Mouse (Mus musculus) kidney, postnatal 36 days (tissue): Measurements from ENCODE around the gene Ccdc157.
A peak's percentile ranks its signal among the peaks of the same experiment; 100 is the strongest.
"Not testable (repeated sequence)": the region's sequence is repeated elsewhere in the genome, so short reads cannot be mapped to it uniquely, and the experiment has no call there.

Source experiments
- DNase-seq, 2 experiments: peaks; one replicate each; pipeline ENCODE4 v3.0.0; 2021 to 2022; ENCODE audit warnings: mixed read lengths in 2 of 2

Ccdc157 gene

DNA sequence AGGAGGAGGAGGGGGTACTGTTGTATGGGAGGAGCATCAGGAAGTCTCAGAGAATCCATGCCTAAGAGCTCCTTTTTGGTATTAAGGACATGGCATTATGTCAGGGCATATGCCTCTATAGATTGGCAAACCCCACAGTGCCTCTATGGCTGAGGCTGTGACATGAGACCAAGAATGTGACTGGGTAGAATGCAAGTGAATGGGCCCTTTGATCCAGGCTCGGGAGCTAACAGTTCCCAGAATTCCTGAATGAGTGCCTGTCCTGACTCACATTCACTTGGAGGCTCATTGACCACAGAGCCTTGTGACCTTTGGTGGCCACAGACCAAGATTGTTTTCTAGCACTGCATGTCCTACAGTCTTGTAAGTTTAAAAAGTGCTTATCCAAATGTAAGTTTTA is 22.0 kb upstream of the Ccdc157 start:
- peak in 1 of 2 experiments; percentile 42 for DNase-seq

DNA sequence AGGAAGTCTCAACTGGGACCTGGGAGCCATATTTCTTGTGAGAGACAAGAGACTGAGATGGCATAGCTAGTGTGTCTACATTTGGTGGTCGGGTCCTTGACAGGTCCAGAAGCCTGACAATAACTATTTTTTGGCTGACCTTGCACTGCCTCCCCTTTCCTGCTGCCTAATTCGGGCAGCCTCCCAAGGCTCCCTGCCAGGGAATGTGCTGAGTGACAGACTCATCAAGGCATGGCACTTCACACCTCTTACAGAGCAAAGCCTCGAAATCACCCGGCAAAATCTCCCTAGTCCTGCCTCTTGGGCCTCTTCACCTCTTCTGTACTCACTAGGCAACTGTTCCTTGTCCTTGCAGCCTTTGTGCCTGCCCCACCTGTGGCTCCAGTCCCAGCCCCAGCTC is 17.6 kb upstream of the Ccdc157 start:
- DNase-seq = peak in 1 of 2 experiments; percentile 43

DNA sequence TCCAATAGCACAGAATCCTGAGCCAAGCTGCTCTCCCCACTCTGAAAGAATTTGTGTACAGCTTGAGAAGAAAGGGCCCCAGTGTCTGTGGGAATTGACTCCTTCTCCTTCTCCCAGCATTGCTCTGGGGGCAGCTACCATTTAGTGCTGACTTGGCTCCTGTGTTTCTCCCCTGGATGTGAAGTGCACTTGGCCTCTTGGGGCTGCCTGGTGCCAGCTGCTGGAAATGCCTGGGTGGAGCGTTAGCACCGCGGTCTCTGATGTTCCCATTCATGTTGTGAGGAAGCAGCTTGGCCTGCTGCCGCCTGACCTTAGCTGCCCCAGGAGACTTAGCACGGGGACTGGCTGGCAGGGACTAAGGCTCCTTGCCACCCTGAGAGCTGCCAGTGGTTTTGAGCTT is 14.5 kb upstream of the Ccdc157 start:
- peak in 1 of 2 experiments; percentile 63 for DNase-seq

DNA sequence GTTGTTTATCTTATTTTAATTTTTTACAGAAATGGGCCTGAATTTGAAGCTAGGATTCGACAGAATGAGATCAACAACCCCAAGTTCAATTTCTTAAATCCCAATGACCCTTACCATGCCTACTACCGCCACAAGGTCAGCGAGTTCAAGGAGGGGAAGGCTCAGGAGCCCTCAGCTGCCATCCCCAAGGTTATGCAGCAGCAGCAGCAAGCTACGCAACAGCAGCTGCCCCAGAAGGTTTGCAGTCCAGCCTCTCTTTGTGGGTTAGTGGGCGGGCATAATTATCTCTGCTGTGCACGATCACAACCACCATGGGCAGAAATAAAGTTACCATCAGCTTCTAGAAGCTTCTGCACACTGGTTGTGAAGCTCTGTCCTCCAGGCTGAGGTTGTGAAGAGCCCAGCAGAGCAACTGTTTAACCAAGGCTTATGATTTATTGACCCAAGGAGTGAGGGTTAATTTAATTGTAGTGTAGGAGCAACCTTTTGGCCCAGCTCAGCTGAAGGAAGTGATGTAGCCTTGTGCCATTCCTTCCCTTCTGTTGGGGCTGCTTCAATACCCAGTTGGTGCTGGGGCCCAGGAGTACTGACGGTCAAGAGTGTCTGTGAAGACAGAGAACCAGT is 6.5 kb upstream of the Ccdc157 start:
- no peak for DNase-seq

DNA sequence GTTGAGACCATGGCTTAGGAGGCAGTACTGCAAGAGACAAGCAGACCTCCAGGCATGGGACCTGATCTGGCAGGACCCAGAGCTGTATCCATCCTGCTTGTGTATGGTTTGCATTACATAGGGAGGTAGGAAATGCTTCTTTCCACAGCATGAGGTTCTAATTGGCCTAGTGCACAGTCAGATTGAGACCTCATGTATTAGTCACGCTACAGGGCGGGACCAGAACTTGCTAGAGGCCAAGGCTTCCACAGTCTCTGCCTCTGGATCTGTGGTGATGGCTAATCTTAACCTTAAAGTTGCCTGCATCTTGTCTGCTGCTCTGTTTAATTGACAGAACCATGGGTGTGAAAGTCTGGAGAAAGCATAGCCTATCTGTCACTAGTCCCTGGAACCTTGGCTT is 4.6 kb upstream of the Ccdc157 start:
- no peak for DNase-seq

DNA sequence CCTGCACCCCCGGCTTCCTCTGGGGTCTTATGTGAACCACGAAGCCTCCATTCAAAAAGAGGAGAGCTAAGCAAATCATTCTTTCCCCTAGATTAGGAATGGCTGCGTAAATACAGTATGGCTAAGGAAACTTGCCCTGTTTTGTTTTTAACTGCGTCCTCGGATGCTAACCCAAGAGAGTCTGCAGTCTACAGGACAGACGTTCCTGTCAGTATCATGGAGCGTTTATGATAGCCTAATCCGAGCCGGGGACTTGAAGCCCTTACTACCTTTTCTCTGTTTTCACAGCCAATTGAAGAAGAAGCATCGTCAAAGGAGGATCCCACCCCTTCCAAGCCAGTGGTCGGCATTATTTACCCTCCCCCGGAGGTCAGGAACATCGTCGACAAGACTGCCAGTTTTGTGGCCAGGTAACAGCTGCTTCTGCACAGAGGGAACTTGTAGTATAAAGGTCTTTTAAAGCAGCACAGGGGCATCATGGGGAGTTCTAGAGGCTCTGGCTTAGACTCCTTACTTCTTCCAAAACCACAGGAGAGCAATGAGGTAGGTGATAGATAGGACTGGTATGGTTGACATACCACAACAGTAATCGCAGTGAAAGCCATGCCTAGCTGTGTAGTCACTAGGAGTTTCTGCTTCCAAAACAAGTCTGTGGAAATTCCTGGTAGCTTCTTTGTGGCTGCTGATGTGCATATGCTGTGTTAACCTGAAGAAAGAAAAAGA is 826 bp upstream of the Ccdc157 start:
- DNase-seq = no peak

DNA sequence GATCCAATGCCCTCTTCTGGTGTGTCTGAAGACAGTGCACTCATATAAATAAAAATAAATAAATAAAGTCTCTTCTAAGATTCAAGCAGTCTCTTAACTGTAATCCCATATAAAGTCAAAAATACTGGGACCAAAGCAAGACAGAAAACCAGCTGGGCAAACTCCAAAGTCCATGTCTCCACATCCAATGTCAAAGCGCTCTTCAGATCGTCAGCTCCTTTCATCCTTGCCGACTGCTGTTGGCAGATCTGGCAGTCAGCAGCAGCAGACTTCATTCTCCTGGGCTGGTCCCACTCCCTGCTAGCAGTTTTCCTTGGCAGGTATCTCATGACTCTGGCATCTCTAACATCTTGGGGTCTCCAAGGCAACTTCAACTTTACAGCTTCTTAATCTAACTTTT is 1.4 kb downstream of the Ccdc157 start:
- peak; percentile 29 to 66 for DNase-seq

DNA sequence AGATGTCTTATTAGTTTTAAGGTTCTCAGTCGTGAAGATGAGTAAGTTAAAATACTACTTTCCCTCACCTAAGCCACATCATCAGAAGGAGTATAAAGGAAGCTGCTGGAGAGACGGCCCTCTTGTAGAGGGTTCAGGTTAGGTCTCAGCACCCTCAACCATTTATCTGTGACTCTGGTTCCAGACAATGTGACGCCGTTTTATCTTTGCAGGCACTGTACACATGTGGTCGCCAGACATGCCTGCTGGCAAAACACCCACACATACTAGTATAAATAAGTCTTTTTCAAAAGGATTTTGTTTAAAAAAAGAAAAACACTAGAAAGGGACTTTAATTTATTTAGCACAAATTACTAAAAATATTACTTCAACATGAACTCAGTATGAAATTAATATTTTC is 4.5 kb downstream of the Ccdc157 start:
- no peak for DNase-seq

DNA sequence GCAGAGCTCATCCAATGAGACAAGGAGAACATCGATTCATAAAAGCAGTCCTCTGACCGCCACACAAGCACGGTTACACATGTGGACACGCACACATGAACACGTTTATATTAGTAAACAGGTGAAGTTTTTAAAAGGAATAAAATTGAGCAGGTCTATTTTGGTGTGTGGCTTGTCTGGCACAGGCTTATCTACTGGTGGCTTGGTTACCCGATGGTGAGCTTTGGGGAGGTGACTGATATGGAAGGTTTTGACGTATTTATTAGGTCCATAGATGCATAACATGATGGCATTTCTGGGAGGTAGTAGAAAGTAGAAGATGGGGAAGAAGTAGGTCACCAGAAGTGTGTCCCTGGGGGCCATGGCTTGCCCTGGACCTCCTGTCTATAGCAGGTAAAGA is 6.4 kb downstream of the Ccdc157 start:
- DNase-seq = no peak

DNA sequence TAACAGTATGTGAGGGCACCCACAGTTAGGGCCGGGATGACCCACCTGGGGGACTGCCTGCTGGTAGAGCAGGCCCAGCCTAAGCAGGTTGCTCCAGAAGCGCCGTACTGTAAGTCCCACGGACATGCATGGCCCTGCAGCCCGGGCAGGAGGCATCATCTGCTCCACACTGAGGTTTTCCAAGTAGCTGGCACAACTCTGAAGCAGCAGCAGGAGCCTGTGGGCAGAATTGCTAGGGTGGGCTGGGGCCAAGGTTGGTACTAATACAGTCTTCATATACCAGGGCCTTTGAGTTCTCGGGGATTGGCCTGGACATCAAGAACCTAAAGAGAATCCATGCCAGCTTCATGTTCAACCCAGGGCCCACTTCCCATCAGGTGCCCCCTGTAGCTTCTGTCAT is 10.2 kb downstream of the Ccdc157 start:
- DNase-seq = no peak

DNA sequence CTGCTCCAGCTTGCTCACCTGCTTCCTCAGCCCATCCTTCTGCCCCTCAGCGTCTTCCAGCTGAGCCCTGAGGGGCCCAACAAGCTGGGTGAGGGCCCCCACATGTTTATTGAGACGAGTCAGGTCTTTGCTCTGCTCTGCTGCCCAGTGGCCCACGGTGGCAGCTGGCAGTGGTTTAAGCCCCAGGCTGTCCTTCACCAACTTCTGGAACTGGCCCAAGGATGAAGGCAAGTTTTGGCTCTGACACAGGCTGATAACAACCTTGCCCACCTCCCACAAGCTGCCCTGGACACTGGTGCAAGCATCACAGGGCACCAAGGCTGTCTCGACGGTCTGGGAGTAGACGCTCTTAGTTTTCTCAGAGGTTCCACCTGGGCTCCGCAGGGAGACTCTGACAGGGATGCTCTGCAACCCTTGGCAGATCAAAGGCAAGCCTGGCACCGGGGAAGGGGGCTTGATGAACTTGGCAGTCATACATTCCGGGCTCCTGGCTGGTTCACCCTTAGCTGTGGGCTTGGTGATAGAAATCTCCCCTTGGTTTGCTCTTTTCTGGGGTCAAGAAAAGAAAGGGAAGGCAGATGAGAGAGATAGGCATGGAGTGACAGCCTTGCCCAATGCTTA is 11.4 kb downstream of the Ccdc157 start:
- no peak for DNase-seq

DNA sequence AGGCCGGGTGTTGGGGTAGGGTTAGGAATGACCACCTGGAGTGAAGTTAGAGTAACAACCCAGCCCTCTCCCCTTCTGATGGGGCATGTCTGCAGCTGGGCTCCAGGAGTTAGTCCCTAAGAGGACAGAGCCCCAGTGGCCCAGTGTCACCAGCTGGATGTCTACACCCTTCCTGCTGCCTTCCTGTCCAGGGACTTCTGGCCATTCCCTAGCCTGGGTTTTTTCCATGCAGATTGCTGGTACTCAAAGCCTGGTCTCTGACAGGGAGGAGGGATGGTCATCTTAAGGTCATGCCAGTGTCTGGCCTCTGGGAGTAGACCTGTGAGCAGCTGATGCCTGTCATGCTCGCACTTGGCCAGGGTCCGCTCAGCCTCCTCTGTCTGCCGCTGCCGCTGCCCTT is 12.0 kb downstream of the Ccdc157 start:
- DNase-seq = peak; percentile 57 to 73

DNA sequence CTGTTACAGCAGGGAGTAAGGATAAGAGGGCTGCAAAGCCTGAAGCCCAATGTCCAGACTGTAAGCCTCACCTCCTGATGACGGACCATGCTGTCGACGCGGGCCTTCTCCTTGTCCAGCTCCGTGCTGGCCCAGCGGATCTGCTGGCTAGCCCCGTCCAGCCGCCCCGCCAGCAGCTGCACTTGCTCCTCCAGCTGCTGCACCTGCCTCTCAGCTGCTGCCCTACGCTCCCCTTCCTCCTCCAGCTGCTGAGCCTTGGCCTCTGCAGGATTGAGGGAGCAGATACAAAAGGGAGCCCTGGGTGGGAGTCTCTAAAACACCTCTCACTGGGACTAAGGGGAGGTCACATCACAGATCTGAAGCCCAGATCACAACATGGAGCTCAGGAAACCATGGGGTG is 13.0 kb downstream of the Ccdc157 start:
- no peak for DNase-seq

DNA sequence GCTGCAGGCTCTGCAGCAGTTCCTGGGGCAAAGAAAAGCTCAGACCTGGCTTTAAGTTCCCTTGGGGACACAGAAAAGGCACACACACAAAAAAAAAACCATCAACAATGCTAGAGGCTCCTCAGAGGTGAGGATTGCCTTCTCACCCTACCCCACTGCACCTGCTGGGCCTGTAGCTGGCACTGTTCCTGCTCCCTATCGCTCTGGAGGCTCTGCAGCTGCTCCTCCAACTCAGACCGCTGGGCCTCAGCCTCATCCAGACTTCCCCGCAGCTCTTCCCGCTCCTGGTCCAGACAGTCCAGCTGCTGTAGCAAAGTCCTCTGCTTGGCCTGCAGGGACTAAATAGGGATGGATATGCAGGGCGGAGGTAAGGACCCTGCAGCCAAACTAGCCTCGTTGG is 13.7 kb downstream of the Ccdc157 start:
- DNase-seq = no peak

DNA sequence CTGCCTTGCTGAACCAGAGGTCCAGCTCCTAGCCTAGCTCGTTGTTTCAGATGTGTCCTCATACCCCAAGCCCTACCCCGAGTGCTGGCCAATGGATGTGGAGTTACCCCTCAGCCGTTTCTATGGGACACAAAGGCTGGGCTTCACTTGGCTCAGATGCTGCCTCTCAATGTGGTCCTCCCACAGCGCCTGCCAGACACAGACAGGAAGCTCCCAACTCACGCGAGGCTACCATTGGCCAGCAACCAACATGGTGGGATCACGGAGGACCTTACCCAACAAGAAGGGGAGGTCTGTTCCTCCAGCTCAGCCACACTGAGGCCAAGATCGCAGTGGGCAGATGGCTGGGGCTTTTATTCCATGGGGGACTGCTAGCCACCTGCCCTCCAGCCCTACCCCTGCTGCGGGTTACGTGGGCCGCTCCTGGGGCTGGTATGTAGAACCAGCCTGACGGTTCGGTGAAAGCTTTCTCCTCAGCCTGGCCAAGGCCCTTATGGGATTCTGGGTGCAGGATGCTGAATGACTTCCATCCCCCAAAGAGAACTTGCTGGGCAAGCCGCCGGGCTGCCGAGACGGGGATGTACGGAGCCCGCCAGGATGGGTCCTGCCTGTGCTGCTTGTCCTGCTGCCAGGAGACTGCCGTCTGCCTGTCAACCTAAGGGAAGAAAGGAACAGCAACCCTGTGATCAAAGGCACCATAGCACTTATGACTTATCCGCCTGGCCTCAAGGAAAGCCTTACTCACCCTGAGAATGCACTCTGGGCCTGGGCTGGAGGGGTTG is 16.6 kb downstream of the Ccdc157 start:
- no peak for DNase-seq

DNA sequence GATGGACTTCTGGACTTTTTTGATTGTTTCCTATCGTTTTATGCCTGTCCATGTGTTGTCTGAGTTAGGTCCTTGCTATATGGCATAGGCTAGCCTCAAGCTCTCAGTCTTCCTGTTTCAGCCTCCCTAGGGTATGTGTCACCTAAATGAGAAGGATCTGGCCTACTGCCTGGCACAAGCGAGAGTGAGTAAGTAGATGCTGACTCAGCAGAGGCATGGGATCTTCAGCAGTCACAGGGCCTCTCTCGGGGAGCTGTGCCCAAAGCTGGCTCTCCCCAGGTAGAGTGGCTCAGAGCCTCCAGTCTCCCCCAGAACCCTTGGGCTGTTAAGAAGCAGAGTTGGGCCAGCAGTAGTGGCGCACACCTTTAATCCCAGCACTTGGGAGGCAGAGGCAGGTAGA is 17.7 kb downstream of the Ccdc157 start:
- DNase-seq = no peak

DNA sequence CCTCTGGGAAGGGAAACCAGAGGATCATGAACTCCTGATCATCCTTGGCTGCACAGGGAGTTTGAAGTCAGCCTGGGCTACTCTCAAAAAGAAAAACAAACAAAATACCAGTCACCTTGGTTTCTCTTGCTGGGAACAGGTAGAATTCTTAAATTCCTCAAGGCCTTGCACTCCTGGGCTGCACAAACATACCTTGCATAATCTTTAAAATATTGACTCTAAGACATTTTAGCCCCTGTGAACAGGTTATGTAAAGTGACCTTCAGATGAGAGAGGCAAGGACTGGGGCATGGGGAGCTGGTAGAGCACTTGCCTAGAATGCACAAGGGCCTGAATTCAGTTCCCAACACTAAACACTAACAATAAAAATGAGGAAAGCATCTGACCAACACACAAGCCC is 18.6 kb downstream of the Ccdc157 start:
- no peak for DNase-seq

DNA sequence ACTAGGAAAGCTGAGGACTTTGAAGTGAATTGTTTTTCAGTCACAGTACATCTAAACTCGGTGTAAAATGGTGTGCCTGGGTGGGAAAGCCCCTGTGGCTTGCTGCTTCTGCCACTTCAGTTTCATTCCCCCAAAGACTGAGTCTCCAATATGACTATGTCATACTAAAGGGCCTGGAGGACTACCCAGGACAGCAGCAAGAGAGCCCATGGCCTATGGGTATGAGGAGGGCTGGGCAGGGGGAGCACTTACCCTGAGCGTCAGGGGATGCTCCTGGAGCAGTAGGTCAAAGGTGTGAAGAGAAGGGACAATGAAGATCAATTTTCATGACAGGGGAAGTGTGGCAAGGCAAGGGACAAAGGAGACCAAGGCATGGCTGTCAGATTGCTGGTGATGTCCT is 21.1 kb downstream of the Ccdc157 start:
- DNase-seq = no peak

DNA sequence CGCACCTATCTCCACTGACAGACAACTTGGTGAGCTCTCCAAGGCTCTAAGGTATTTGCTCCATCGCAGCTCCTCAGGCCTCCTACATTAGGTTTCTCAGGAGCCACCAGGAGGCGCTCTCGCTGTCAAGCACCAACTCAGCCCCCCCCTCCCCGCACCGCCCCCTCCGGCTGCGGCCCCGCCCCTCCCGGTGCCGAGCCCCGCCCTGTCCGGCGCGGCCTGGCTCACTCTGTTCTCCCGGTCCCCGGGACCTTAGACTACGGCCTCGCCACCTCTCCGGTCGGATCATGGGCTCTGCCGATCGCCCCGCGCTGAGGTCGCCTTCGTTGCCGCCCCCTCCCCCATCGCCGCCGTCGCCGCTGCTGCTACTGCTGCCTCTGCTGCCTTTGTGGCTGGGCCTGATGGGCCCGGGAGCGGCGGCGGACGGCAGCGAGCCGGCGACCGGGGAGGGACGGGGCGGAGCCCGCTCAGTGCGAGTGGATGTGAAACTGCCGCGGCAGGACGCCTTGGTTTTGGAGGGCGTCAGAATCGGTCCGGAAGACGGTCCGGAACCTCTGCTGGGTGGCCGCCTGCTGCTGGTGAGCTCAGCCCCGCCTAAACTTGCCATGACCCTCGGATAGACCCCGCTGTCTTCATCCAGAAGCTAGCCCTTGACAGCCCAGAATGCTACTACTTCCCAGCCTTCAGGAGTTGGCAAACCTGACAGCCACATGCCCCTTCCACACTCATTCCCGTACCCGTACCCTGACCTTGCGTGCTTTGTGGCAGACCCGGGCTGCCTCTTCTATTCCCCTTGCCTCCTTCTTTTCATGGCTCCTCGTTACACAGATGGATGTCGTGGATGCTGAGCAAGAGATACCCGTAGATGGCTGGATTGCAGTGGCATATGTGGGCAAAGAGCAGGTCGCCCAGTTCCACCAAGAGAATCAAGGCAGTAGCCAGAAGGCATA is 24.8 kb downstream of the Ccdc157 start, which contains the start of gene Rnf215:
Gene Rnf215 (plus strand): TSS at position 217 of the 950 bp plus-strand sequence.
- DNase-seq = peak; percentile 92 to 99

DNA sequence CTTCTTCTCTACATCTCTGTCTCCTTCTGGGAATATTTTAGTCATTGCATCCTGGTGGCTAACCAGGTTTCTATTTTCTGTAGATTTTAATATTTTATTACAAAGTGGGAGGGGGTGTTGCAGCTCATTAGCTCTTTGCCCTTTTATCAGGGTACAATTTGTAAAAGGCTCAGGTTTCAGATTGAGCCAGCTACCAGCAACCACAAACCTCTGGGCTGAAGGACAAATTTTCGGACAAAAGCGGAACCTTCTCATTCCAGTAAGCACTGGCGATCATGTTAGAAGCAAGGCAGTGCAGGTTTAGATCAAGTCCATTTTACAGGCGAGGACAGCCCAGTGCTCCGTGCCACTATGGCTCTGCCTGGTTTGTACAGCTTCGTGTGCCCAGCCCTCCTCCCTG is 25.7 kb downstream of the Ccdc157 start:
- no peak for DNase-seq

DNA sequence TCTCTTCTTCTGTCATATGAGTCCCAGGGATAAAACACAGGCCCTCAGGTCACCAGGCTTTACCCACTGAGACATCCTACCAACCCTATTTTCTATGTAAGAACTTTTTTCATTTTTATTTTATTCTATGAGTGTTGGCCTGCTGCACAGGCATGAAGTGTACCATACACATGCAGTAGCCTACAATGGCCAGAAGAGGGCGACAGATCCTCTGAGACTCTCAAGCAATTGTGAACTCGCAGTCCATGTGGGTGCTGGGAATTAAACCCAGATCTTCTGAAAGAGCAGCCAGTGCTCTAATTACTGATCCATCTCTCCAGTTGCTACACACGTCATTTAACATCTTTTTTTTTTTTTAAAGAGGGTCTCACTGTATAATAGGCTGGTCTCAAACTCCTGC is 26.6 kb downstream of the Ccdc157 start:
- DNase-seq = peak in 1 of 2 experiments; percentile 54

DNA sequence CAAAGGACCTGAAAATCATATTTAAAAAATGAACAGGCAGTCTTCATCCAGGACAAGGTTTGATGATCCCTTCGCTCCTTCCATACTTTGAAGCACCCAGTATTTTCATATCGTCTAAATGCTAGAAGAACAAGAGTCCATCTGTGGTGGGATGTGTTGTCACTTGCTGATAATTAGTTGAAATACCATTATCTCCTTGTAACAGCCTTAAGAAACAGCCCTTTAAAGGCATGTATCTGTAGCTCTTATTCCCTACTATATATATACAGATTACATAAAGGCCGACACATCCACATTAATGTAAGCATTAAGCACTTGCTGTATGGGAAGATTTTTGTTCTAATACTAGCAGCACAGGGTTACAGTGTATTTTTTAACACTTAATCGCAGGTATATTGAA is 31.6 kb downstream of the Ccdc157 start:
- not testable (repeated sequence) for DNase-seq
